Comparison of ENCODE assay signal across 16 mouse cellular contexts in the genomic region with DNA sequence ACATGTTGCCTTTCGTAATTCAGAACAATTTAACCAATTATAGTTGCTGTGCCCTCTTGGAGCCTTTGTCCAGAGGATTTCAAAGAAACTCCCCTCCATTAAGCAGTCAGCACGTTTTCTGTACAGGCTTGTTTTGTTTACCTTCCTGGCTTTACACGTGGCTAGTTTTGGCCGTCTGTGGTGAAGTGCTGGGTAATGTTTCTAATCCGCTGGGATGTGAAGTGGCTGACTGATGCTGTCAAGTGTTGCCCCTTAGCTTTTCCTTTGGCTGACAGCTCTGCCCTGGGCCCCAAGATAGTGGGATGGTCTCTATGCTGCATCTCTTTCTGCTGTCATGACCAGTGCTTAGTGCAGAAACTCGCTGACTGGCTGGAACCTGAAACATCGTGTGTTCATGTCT. TPM values are rescaled to one million over a fixed set of nuclear protein-coding genes. Genes with fewer than 3 reads are reported as not detected.
DNase-seq lines count a peak whose midpoint lies in the region; ATAC-seq and TF ChIP-seq lines count a peak whose summit lies in the region.
"Had no signal": no experiment of that assay in that cellular context is flagged by ENCODE, and none has a peak within 500 bp of the region (broad histone marks: within the 10 kb centered on the region; RNA-seq: fewer than 3 reads in every experiment).

No protein-coding gene starts in this region.

- H3K36me3 ChIP-seq in heart, postnatal 0 days (replicated peaks; ENCODE audit: control insufficient read depth, insufficient read depth, low read length), result peaks cover 19% of the 10 kb centered on the region
- peaks cover 14% of the 10 kb centered on the region; the same call in 1 of the 2 replicates for H3K36me3 ChIP-seq in lung, embryonic 14.5 days (ENCODE audit: insufficient read depth)
- H3K36me3 ChIP-seq in embryonic facial prominence, embryonic 10.5 days (replicated peaks), result peaks cover 17% of the 10 kb centered on the region
- H3K36me3 ChIP-seq: forebrain, embryonic 15.5 days had no signal

- WGBS in heart, postnatal 0 days, result 27% methylated on average over 7 of the region's 7 CpGs
- 20% methylated on average over 7 of the region's 7 CpGs for WGBS in lung, embryonic 14.5 days
- WGBS in embryonic facial prominence, embryonic 10.5 days, result 31% methylated on average over 7 of the region's 7 CpGs

- H3K4me3 ChIP-seq in heart, postnatal 0 days (ENCODE audit: low read depth, low read length), result no peak overlapping the region
- H3K4me3 ChIP-seq in lung, embryonic 14.5 days (ENCODE audit: low read depth, low read length), result no peak overlapping the region
- H3K4me3 ChIP-seq in embryonic facial prominence, embryonic 10.5 days, result no peak overlapping the region
- H3K4me3 ChIP-seq: forebrain, embryonic 15.5 days; left cerebral cortex, adult 2 months; liver, embryonic 15.5 days had no signal

- intact Hi-C loops in heart, postnatal 36 days (cut with DNase I), result no loop called here
- intact Hi-C loops in left cerebral cortex, postnatal 25 days (cut with DNase I), result no loop called here

- no peak overlapping the region for H3K4me2 ChIP-seq in heart, postnatal 0 days (ENCODE audit: low read depth, low read length)
- no peak overlapping the region for H3K4me2 ChIP-seq in lung, embryonic 14.5 days
- H3K4me2 ChIP-seq: forebrain, embryonic 15.5 days; liver, embryonic 15.5 days had no signal

- no peak for TF ChIP-seq CTCF in heart, postnatal 0 days (IDR thresholded peaks at IDR 0.05; ENCODE audit: low read depth)
- TF ChIP-seq CTCF in lung, embryonic 14.5 days (IDR thresholded peaks at IDR 0.05; ENCODE audit: low read depth), result no peak

- H3K9me3 ChIP-seq in heart, postnatal 0 days (replicated peaks; ENCODE audit: control insufficient read depth, low read length), result no peaks in the 10 kb centered on the region
- no peaks in the 10 kb centered on the region for H3K9me3 ChIP-seq in lung, embryonic 14.5 days (ENCODE audit: low read depth, low read length)
- H3K9me3 ChIP-seq in embryonic facial prominence, embryonic 10.5 days, result no peaks in the 10 kb centered on the region
- H3K9me3 ChIP-seq: forebrain, embryonic 15.5 days; liver, embryonic 15.5 days had no signal

- no peak overlapping the region for H3K9ac ChIP-seq in heart, postnatal 0 days (replicated peaks; ENCODE audit: low read depth, low read length)
- H3K9ac ChIP-seq in lung, embryonic 14.5 days, result no peak overlapping the region
- H3K9ac ChIP-seq: forebrain, embryonic 15.5 days; liver, embryonic 15.5 days had no signal

- H3K27me3 ChIP-seq in heart, postnatal 0 days (ENCODE audit: control insufficient read depth, insufficient read depth, low read length), result peaks cover 26% of the 10 kb centered on the region
- no peaks in the 10 kb centered on the region for H3K27me3 ChIP-seq in lung, embryonic 14.5 days (ENCODE audit: insufficient read depth, low read length)
- H3K27me3 ChIP-seq in embryonic facial prominence, embryonic 10.5 days (replicated peaks; ENCODE audit: low read depth, poor library complexity, severe bottlenecking), result no peaks in the 10 kb centered on the region
- H3K27me3 ChIP-seq: CH12.LX; forebrain, embryonic 15.5 days; liver, embryonic 15.5 days had no signal

- no peak overlapping the region for H3K27ac ChIP-seq in heart, postnatal 0 days (ENCODE audit: low read depth)
- no peak overlapping the region for H3K27ac ChIP-seq in lung, embryonic 14.5 days (ENCODE audit: low read depth)
- no peak overlapping the region for H3K27ac ChIP-seq in embryonic facial prominence, embryonic 10.5 days (replicated peaks)
- H3K27ac ChIP-seq: forebrain, embryonic 15.5 days; left cerebral cortex, adult 2 months; liver, embryonic 15.5 days had no signal

- DNase-seq in heart, postnatal 0 days (ENCODE audit: low spot score), result peak; percentile 37
- DNase-seq in heart, postnatal 36 days, result no peak
- peak; percentile 45 for DNase-seq in lung, embryonic 14.5 days
- DNase-seq in lung, postnatal 4 days, result no peak
- peak; percentile 40 for DNase-seq in embryo, embryonic 10.5 days (ENCODE audit: low spot score)
- DNase-seq in embryonic facial prominence, embryonic 10.5 days (ENCODE audit: low spot score), result peak; percentile 35
- DNase-seq in cerebellum, postnatal 4 days (ENCODE audit: low spot score in 2 of 2), result no peak
- DNase-seq in left cerebral cortex, postnatal 25 days (ENCODE audit: low spot score in 2 of 2), result no peak
- DNase-seq: cerebellum, adult 18-20 months; gastrocnemius, postnatal 25 days; kidney, postnatal 4 days; thymus, adult 2 months had no signal

- H3K4me1 ChIP-seq in heart, postnatal 0 days (ENCODE audit: control insufficient read depth, insufficient read depth), result 0 out of 2 replicates have a peak, but pooled peaks cover 6% of the 10 kb centered on the region
- H3K4me1 ChIP-seq in lung, embryonic 14.5 days (ENCODE audit: insufficient read depth), result no peaks in the 10 kb centered on the region
- peaks cover 18% of the 10 kb centered on the region for H3K4me1 ChIP-seq in embryonic facial prominence, embryonic 10.5 days
- H3K4me1 ChIP-seq: forebrain, embryonic 15.5 days; liver, embryonic 15.5 days had no signal

- ATAC-seq in heart, postnatal 0 days (ENCODE audit: insufficient read depth, low read depth), result peak; percentile 51
- ATAC-seq in lung, embryonic 14.5 days (ENCODE audit: insufficient read depth), result peak; percentile 65; the same call in 1 of the 2 replicates
- ATAC-seq: forebrain, embryonic 15.5 days had no signal

- no peak for TF ChIP-seq EP300 in heart, postnatal 0 days (IDR thresholded peaks at IDR 0.05; ENCODE audit: low read depth)

RNA-seq across cellular contexts. Expression of a gene that starts 43.1 kb away (rescaled TPM):
- 14.4 and 24.0 TPM in 2 replicates for total RNA-seq in heart, postnatal 0 days (2014; rRNA removed; ENCODE audit: low replicate concordance)
- polyA plus RNA-seq in heart, postnatal 0 days (2015; fragmentation: Nextera tagmentation; extraction: Ambion mirVana), result 2.7 and 3.2 TPM in 2 replicates
- 10 to 100 TPM; 16.4 to 21.9 TPM for total RNA-seq in heart, postnatal 36 days (2021)
- 9.0 and 10.3 TPM in 2 replicates for polyA plus RNA-seq in lung, embryonic 14.5 days (2014; fragmentation: Nextera tagmentation; extraction: Ambion mirVana)
- polyA plus RNA-seq in embryonic facial prominence, embryonic 10.5 days (2016; fragmentation: Nextera tagmentation; extraction: Ambion mirVana), result 5.8 and 6.4 TPM in 2 replicates
- total RNA-seq in left cerebral cortex, postnatal 25 days (2021), result 10 to 100 TPM; 17.6 to 20.2 TPM

Comparison
In these comparisons a context has a peak if more than half of its experiments do, and no peak if none do; other contexts are left out.
1. DNase-seq: peak in heart, postnatal 0 days (single experiment), lung, embryonic 14.5 days (single experiment), embryo, embryonic 10.5 days (single experiment) and embryonic facial prominence, embryonic 10.5 days (single experiment); none in heart, postnatal 36 days (0 of 2), lung, postnatal 4 days (0 of 2), cerebellum, postnatal 4 days (0 of 2) and left cerebral cortex, postnatal 25 days (0 of 2).